ENCODE assay signal across 18 mouse cellular contexts in the genomic region with DNA sequence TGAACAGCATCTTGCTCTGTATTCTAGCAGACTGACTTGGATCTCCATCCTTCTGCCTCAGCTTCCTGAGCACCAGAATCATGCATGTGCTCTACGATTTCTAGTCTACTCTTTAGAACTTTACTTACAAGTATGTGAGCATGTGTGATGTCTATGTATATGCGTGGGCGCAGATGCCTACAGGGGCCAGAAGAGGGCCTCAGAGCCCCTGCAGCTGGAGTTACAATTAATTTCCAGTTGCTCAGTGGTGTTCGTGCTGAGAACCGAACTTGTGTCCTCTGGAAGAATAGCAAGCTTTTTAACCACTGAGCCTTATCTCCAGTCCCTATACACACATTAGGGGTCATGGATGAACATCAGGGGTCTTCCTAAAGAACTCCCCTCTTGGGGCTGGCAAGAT.
"Had no signal": no experiment of that assay in that cellular context is flagged by ENCODE, and none has a peak within 500 bp of the region (broad histone marks: within the 10 kb centered on the region; RNA-seq: fewer than 3 reads in every experiment).

No protein-coding gene starts in this region.

- H3K4me3 ChIP-seq: left cerebral cortex, adult 2 months; liver, embryonic 12.5 days; midbrain, embryonic 12.5 days; midbrain, embryonic 15.5 days; myocyte; neural tube, embryonic 13.5 days had no signal

- H3K27ac ChIP-seq: kidney, postnatal 0 days; left cerebral cortex, adult 2 months; liver, embryonic 12.5 days; midbrain, embryonic 12.5 days; midbrain, embryonic 15.5 days; neural tube, embryonic 13.5 days had no signal

- ATAC-seq: intestine, postnatal 0 days; liver, embryonic 12.5 days; midbrain, embryonic 15.5 days had no signal

- H3K4me1 ChIP-seq: liver, embryonic 12.5 days; midbrain, embryonic 12.5 days; midbrain, embryonic 15.5 days; neural tube, embryonic 13.5 days had no signal

- H3K27me3 ChIP-seq: midbrain, embryonic 12.5 days; midbrain, embryonic 15.5 days; neural tube, embryonic 13.5 days had no signal

- H3K4me2 ChIP-seq: liver, embryonic 12.5 days; lung, embryonic 14.5 days; midbrain, embryonic 12.5 days; midbrain, embryonic 15.5 days; neural tube, embryonic 13.5 days had no signal

- H3K9me3 ChIP-seq: liver, embryonic 12.5 days; midbrain, embryonic 12.5 days; midbrain, embryonic 15.5 days; neural tube, embryonic 13.5 days had no signal

- DNase-seq: kidney, adult 2 months; kidney, postnatal 25 days; layer of hippocampus, postnatal 36 days; lung, embryonic 14.5 days; lung, postnatal 10 days; lung, postnatal 36 days; retina, postnatal 1 day; right cerebral cortex, postnatal 25 days; thymus, adult 18-20 months; thymus, postnatal 36 days had no signal

- H3K9ac ChIP-seq: liver, embryonic 12.5 days; lung, embryonic 14.5 days; midbrain, embryonic 12.5 days; midbrain, embryonic 15.5 days; neural tube, embryonic 13.5 days had no signal
